Mouse (Mus musculus): Measurements from ENCODE around the gene Osbpl7. TPM values are rescaled to one million over a fixed set of nuclear protein-coding genes. Genes with fewer than 3 reads are reported as not detected.
A peak's percentile ranks its signal among the peaks of the same experiment; 100 is the strongest.

Osbpl7 gene
- total RNA-seq, 1 experiment = 6.6 TPM

- Histone ChIP-seq H3K27ac (ENCODE audit: insufficient read depth, low read depth, low read length, poor library complexity, severe bottlenecking) (no peak within 1 kb of the TSS), H3K4me1 (ENCODE audit: control insufficient read depth in 2 of 2, insufficient read depth in 2 of 2, low read length in 2 of 2, poor library complexity in 1 of 2) (no peaks in the 10 kb centered on the region), H3K4me3 (ENCODE audit: insufficient read depth in 1 of 2, low read depth in 1 of 2, low read length in 2 of 2, poor library complexity in 1 of 2, severe bottlenecking in 1 of 2) (no peak within 1 kb of the TSS), H3K9ac (ENCODE audit: insufficient read depth, low read depth, low read length, poor library complexity, severe bottlenecking) (no peak within 1 kb of the TSS), H3K36me3 (ENCODE audit: control insufficient read depth, insufficient read depth, low read length, poor library complexity, severe bottlenecking) (no peaks in the 10 kb centered on the region), H3K9me3 (ENCODE audit: control insufficient read depth, insufficient read depth, low read depth, low read length) (no peaks in the 10 kb centered on the region)
- no peak for DNase-seq (ENCODE audit: low read depth, low spot score)
- in situ Hi-C loops (cut with MboI; ENCODE audit: low sequenced_read_pairs in 2 of 2, unreplicated experiment in 2 of 2) = no loop called here
- TF ChIP-seq MAFK (IDR thresholded peaks at IDR 0.05; ENCODE audit: insufficient read depth, low read depth, low read length) (no peak), ZNF384 (IDR thresholded peaks at IDR 0.05; ENCODE audit: low read depth, low read length) (no peak), CHD2 (IDR thresholded peaks at IDR 0.05; ENCODE audit: low read depth, low read length) (no peak), ZC3H11A (IDR thresholded peaks at IDR 0.05; ENCODE audit: borderline replicate concordance, low read depth, low read length) (no peak), HCFC1 (IDR thresholded peaks at IDR 0.05; ENCODE audit: borderline replicate concordance, insufficient read depth, low read length) (no peak)
These were observed 37.2 kb upstream of the Osbpl7 start, which contains the start of gene Sp6 for GRCm38 (mm10) chr11:97013121-97013670. Gene Sp6 (plus strand): TSS chr11:97013394.

DNA sequence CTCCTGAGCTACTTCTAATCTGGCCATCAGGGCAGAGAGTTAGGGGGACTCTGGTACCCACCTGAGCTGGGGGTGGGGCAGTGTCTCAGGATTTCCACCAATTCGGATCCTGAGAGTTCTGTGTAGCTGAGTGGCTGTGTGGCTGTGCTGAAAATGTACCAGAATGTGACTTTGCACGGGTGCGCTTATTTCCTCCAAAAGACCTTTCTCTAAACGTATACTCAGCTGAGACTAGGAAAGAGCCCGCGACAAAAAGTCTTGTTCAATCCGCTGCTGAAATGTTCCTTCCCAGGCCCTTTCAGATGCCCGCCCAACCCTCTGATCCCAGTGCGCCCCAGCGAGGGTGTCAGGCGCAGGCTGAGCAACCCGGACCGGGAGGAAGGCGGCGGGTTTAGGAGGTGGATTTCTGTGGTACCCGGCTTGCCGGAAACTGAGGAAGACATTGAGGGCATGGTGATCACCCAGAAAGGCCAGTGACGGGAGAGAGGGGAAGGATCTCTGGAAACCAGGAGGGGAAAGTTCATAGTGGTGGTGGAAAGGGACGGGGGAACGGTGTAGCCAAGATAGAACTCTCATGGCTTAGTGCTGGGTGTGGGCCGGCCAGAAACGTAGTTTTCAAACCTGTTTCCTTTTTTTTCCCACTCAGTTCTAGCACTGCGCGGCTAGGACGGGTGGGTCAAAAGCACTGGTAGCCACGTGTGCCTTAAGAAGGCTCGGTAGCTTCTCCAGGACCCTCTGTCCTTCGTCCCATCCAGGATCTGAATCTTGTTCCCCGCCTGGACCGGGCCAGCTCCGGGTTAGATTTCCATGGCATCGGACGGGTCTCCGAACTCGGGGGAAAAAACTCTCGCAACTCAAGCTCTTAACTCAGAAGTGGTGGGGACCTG is 32.5 kb upstream of the Osbpl7 start:
- Histone ChIP-seq H3K4me3 (ENCODE audit: insufficient read depth in 1 of 2, low read depth in 1 of 2, low read length in 2 of 2, poor library complexity in 1 of 2, severe bottlenecking in 1 of 2) (peak overlapping the region; percentile 57 to 84), H3K9ac (ENCODE audit: insufficient read depth, low read depth, low read length, poor library complexity, severe bottlenecking) (peak overlapping the region; percentile 45), H3K4me1 (ENCODE audit: control insufficient read depth in 2 of 2, insufficient read depth in 2 of 2, low read length in 2 of 2, poor library complexity in 1 of 2) (peaks cover 1 to 2% of the 10 kb centered on the region in 2 experiments; a peak in 1 of 4 replicates), H3K36me3 (ENCODE audit: control insufficient read depth, insufficient read depth, low read length, poor library complexity, severe bottlenecking) (no peaks in the 10 kb centered on the region), H3K27ac (ENCODE audit: insufficient read depth, low read depth, low read length, poor library complexity, severe bottlenecking) (no peak overlapping the region), H3K9me3 (ENCODE audit: control insufficient read depth, insufficient read depth, low read depth, low read length) (no peaks in the 10 kb centered on the region)
- no peak for DNase-seq (ENCODE audit: low read depth, low spot score)
- no peak for TF ChIP-seq ZNF384 (IDR thresholded peaks at IDR 0.05; ENCODE audit: low read depth, low read length)
- TF ChIP-seq ZC3H11A (IDR thresholded peaks at IDR 0.05; ENCODE audit: borderline replicate concordance, low read depth, low read length) = no peak
- no peak for TF ChIP-seq MAFK (IDR thresholded peaks at IDR 0.05; ENCODE audit: insufficient read depth, low read depth, low read length)
- TF ChIP-seq HCFC1 (IDR thresholded peaks at IDR 0.05; ENCODE audit: borderline replicate concordance, insufficient read depth, low read length) = no peak
- no peak for TF ChIP-seq CHD2 (IDR thresholded peaks at IDR 0.05; ENCODE audit: low read depth, low read length)
- in situ Hi-C loops (cut with MboI; ENCODE audit: low sequenced_read_pairs in 2 of 2, unreplicated experiment in 2 of 2) = no loop called here

- H3K9ac ChIP-seq (ENCODE audit: insufficient read depth, low read depth, low read length, poor library complexity, severe bottlenecking) = peak overlapping the region; percentile 73
- peak overlapping the region; percentile 57 to 84 for H3K4me3 ChIP-seq (ENCODE audit: insufficient read depth in 1 of 2, low read depth in 1 of 2, low read length in 2 of 2, poor library complexity in 1 of 2, severe bottlenecking in 1 of 2)
- H3K4me1 ChIP-seq (ENCODE audit: control insufficient read depth in 2 of 2, insufficient read depth in 2 of 2, low read length in 2 of 2, poor library complexity in 1 of 2) = peaks cover 3 to 4% of the 10 kb centered on the region in 2 experiments; a peak in 1 of 4 replicates
- DNase-seq (ENCODE audit: low read depth, low spot score) = no peak
- no peaks in the 10 kb centered on the region for H3K36me3 ChIP-seq (ENCODE audit: control insufficient read depth, insufficient read depth, low read length, poor library complexity, severe bottlenecking)
- in situ Hi-C loops (cut with MboI; ENCODE audit: low sequenced_read_pairs in 2 of 2, unreplicated experiment in 2 of 2) = no loop called here
- TF ChIP-seq HCFC1 (IDR thresholded peaks at IDR 0.05; ENCODE audit: borderline replicate concordance, insufficient read depth, low read length) = no peak
- no peak for TF ChIP-seq ZNF384 (IDR thresholded peaks at IDR 0.05; ENCODE audit: low read depth, low read length)
- TF ChIP-seq ZC3H11A (IDR thresholded peaks at IDR 0.05; ENCODE audit: borderline replicate concordance, low read depth, low read length) = no peak
- TF ChIP-seq CHD2 (IDR thresholded peaks at IDR 0.05; ENCODE audit: low read depth, low read length) = no peak
- TF ChIP-seq MAFK (IDR thresholded peaks at IDR 0.05; ENCODE audit: insufficient read depth, low read depth, low read length) = no peak
- no peak overlapping the region for H3K27ac ChIP-seq (ENCODE audit: insufficient read depth, low read depth, low read length, poor library complexity, severe bottlenecking)
- no peaks in the 10 kb centered on the region for H3K9me3 ChIP-seq (ENCODE audit: control insufficient read depth, insufficient read depth, low read depth, low read length)
These were observed 31.7 kb upstream of the Osbpl7 start for GRCm38 (mm10) chr11:97018583-97019344.

DNA sequence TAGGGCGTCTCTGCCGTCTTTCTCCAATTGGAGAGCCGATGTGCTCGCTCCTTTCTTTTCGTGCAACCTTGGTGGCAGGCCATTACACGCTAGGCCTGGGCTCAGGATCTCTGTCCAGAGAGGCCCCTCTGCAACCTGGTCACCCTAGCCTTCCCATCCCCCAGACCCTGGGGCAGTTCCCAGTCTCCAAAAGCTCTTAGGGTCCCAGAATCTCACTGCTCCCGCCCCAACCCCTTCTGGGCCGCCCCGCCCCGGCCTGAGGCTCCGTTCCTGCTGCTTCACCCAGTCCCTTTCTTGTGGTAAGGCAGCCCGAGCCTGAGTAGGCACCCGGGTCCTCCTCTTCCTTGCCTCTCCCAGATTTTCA is 31.1 kb upstream of the Osbpl7 start:
- Histone ChIP-seq H3K4me1 (ENCODE audit: control insufficient read depth in 2 of 2, insufficient read depth in 2 of 2, low read length in 2 of 2, poor library complexity in 1 of 2) (peaks cover 3 to 7% of the 10 kb centered on the region in 2 experiments; a peak in 1 of 4 replicates), H3K36me3 (ENCODE audit: control insufficient read depth, insufficient read depth, low read length, poor library complexity, severe bottlenecking) (no peaks in the 10 kb centered on the region; the same call in 1 of the 2 replicates), H3K4me3 (ENCODE audit: insufficient read depth in 1 of 2, low read depth in 1 of 2, low read length in 2 of 2, poor library complexity in 1 of 2, severe bottlenecking in 1 of 2) (peak overlapping the region; percentile 57 to 84), H3K9me3 (ENCODE audit: control insufficient read depth, insufficient read depth, low read depth, low read length) (no peaks in the 10 kb centered on the region), H3K9ac (ENCODE audit: insufficient read depth, low read depth, low read length, poor library complexity, severe bottlenecking) (peak overlapping the region; percentile 73; the same call in 1 of the 2 replicates), H3K27ac (ENCODE audit: insufficient read depth, low read depth, low read length, poor library complexity, severe bottlenecking) (no peak overlapping the region)
- no peak for TF ChIP-seq ZC3H11A (IDR thresholded peaks at IDR 0.05; ENCODE audit: borderline replicate concordance, low read depth, low read length)
- no peak for TF ChIP-seq ZNF384 (IDR thresholded peaks at IDR 0.05; ENCODE audit: low read depth, low read length)
- TF ChIP-seq MAFK (IDR thresholded peaks at IDR 0.05; ENCODE audit: insufficient read depth, low read depth, low read length) = no peak
- TF ChIP-seq CHD2 (IDR thresholded peaks at IDR 0.05; ENCODE audit: low read depth, low read length) = no peak
- no peak for TF ChIP-seq HCFC1 (IDR thresholded peaks at IDR 0.05; ENCODE audit: borderline replicate concordance, insufficient read depth, low read length)
- no peak for DNase-seq (ENCODE audit: low read depth, low spot score)
- in situ Hi-C loops (cut with MboI; ENCODE audit: low sequenced_read_pairs in 2 of 2, unreplicated experiment in 2 of 2) = no loop called here
